Mouse (Mus musculus) lung, postnatal 10 days (tissue): Measurements from ENCODE around the gene Dus1l.
"Not testable (repeated sequence)": the region's sequence is repeated elsewhere in the genome, so short reads cannot be mapped to it uniquely, and the experiment has no call there.

ENCODE experiments used
- DNase-seq: peaks from one replicate; pipeline ENCODE4 v3.0.0; 2021

Dus1l gene

DNA sequence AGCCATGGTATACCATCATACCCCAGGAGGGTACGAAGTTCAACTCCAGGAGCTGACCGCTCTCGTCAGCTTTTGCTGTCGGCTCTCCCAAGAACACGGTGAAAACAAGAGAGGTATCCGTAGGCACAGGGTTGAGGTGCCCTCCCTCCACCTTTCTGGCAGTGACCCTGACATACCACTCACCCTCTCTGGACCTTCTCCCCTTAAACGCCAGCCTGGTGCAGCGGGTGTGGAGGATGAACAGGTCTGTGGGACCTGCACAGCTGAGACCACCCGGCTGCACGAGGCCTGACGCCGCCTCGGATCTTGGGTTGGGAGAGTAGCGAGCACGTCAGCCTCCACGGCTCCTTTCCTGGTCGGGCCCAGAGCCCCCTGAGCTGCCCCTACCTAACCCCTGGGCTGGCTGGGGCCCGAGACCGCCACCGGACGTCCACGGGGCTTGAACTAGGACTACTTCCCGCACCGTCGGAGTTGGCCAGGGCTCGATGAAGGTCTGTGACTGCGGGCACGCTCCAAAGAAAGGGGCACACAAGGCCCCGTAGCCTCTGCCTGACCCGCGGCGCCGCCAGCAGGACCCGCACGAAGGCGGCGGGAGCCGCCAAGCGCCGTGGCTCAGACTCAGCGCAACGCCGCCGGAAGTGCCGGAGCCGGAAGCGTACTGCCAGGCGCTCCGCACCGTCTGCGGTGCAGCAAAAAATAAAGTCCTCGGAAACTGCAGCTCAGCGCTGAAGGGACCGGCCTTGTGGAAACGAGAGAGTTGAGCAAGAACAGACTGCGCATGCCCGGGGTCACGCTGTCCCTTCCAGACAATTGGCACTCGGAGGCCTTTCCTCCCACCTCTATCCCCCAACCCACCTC is at the start of gene Dus1l:
Gene Dus1l, minus strand, starts transcription at position 648 of the 858 bp plus-strand sequence.
- DNase-seq, result peak; percentile 98

DNA sequence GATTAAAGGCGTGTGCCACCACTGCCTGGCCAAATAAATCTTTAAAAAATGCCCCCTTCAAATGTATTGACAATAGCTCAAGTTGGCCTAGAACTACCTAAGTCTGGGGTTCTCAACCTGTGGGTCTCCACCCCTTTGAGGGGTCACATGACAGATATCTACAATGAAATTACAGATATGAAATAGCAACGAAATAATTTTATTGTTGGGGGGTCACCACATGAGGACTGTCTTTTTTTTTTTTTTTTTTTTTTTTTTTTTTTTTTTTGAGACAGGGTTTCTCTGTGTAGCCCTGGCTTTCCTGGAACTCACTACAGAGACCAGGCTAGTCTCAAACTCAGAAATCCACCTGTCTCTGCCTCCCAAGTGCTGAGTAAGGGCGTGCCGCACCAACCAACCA is 48.1 kb upstream of the Dus1l start:
- no peak for DNase-seq

DNA sequence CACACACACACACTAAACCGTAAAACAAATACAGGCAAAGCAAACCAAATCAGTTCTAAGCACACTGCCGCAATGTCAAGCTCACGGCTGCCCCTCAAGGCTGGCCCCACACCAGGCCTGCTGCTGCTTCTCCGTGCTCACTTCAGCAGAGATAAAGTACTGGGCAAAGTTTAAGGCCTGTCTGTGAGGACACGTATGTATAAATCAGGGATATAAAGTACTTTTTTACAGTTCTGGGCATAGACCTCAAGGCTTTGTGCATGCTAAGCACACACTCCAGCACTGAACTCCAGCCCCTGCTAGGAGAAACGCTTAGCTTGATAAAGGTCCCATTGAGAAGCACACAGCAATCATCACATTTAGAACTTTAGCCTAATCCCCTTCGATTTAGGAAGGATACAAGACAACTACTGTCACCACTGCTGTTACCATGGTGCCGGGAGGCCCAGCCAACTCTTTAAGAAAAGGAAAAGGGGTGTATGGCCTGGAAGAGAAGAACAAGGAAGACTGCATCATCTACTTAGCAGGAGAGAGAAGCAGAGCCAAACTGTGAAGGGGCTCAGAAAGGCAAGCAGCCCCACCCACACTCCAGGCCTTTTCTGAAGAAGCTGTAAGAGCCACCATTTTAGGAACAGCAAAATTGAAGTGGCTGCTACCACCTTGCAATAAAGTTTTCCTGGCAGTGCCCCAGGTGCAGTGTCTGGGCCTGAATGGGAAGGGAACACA is 37.5 kb upstream of the Dus1l start:
- DNase-seq, result peak; percentile 45

DNA sequence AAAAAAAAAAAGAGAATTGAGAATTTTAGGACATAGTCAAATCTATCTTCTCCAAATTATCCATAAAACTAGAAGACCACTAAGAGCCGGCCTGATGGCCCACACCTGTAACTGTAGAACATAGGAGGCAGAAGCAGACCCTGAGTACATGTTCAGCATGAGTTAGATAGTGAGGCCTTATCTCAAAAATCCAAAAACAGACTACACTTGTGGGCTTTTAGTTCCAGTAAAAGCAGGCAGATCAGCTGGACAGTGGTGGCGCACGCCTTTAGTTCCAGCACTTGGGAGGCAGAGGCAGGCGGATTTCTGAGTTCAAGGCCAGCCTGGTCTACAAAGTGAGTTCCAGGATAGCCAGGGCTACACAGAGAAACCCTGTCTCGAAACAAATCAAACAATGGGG is 36.8 kb upstream of the Dus1l start:
- not testable (repeated sequence) for DNase-seq

- no peak for DNase-seq
Measured at GRCm38 (mm10) chr11:120831659-120832440, 35.6 kb upstream of the Dus1l start.

DNA sequence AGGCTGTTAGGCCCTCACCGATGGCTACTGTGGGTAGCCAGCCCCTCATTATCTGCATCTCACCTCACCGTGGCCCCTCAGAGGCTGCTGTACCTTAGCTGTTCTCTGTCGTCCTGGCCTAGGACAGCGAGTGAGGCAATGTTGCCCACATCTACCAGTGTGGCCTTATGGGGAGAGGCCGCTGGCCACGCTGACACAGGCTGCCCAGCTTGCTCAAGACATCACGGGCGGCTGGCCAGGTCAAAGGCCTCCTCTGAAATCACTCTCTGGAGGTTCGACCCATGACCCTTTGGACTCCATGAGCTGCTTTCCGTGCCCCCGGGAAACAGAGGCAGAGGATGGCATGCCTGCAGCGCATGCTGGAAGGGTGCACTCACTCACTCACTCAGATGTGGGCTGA is 34.5 kb upstream of the Dus1l start:
- DNase-seq, result no peak

- no peak for DNase-seq
Measured at GRCm38 (mm10) chr11:120829757-120830532, 33.7 kb upstream of the Dus1l start.

GRCm38 (mm10) chr11:120828416-120828815 is 32.2 kb upstream of the Dus1l start:
- DNase-seq, result no peak

- DNase-seq, result no peak
Measured at GRCm38 (mm10) chr11:120826016-120826953, 30.1 kb upstream of the Dus1l start.

DNA sequence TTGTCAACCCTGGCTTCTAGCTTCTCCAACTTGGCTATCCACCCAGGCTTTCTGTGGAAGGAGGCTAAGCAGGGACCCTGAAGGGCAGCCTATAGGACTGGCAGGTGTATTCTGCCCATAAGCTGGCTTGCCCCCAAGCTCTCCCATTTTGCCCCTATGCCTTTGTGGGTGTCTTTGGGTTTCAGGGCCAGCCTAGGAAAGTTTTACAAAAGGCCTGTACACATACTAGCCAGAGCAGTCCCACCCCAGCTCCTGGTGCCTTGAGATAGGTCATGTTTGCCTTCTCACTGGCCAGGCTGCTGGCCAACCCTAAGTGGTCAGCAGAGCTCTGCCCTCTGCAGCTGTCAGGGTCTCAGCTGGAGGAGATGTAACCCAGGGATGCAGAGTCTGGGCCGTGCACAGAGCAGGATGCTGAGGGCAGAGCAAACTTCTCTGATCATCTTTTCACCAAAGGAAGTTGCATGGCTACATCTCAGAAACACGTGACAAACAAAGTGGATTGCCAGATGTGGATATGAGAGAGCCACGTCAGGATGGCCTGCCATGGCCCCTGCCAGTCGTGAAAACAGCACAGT is 29.2 kb upstream of the Dus1l start:
- DNase-seq, result no peak

- DNase-seq, result no peak
Measured at GRCm38 (mm10) chr11:120824787-120825288, 28.6 kb upstream of the Dus1l start.

DNA sequence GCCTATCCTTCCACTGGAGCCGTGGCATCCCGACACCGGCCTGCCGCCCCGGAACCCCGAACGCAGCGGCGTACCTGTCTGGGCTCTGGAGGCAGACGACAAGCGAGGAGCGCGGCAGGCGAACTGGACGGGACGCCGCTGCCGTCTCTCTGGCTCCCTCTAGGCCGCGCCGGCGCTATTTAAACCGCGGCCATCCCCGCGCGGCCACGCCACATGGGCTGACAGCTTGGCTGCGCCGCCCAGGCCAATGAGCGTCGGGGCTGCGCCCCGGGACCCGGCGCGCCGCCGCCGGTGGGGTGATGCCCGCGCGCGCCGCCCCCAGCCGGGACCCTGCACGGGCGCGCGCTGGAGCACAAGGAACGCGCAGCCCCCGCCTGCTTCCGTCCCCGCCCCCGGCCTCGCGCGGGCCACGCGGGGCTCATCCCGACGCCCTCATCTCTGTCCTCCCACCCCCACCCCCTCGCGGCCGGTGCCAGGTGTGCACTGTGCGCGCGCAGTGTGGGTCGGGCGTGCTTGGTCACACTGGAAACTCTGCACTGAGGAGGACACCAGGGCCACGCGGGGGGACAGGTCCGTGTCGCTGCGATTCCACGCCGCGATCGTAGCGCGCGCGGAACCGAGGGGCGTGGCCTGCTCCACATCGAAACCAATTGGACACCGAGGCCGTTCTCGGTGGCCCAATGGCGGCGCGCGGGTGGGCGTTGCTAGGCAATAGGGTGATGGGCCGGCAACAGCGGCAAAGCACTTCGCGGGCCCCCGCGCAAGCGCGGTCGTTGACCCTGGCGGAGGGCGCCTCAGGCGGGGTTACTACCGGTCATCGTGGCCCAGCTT is 28.0 kb upstream of the Dus1l start, which contains the start of gene Fasn:
Gene Fasn, minus strand, starts transcription at position 592 of the 831 bp plus-strand sequence.
- peak; percentile 98 for DNase-seq

DNA sequence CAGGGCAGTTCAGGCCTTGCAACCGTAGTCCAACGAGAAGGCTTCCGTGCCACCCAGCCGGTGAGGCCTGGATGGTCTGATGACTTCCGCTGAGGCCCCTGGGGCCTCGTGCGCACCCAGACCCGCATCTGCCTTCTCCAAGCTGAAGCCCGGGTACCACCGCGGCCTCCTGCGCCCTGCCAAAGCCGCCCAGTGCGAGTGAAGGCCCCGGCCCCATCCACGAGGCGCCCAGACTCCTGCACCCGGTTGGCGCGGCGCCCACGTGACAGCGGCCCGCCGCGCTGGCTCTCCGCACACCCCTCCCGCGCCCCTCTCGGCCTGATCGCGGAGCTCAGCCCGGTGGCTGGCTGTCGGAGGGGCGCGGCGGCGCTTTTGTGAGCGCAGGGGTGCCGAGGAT is 27.3 kb upstream of the Dus1l start:
- DNase-seq, result peak; percentile 67

DNA sequence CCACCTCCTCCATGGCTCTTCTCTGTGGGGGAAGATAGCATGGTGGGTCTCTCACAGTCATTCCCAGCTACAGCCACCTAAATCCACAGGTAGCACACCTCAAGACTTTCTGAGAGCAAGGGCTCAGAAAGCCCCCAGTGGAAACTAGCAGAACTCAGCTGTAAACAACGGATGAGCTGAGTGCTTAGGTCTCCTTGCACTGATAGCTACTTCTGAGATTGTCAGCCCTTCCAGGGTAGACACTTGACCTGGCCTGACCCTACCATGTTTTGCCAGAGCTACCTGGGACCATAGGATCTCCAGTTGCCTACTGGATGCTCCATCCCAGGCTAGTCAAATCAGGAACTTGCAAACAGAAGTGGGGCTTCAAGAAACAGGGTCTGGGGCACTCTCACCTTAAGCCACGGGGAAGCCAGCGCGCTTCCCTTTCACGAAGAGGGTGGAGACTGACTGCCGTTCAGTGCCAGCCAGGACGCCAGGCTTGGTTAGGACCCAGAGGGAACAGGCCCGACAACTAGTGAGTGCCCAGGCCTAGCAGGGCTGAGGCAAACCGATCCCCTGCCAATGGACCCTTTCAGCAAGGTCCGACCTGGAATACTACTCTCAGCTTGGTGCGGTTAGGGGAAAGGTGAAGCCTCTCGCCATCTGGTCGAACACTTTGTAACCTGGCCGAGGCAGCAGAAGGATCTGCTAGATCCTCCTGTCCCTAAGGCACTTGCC is 26.8 kb upstream of the Dus1l start:
- peak; percentile 40 for DNase-seq

- no peak for DNase-seq
Measured at GRCm38 (mm10) chr11:120822321-120822720, 26.1 kb upstream of the Dus1l start.

DNA sequence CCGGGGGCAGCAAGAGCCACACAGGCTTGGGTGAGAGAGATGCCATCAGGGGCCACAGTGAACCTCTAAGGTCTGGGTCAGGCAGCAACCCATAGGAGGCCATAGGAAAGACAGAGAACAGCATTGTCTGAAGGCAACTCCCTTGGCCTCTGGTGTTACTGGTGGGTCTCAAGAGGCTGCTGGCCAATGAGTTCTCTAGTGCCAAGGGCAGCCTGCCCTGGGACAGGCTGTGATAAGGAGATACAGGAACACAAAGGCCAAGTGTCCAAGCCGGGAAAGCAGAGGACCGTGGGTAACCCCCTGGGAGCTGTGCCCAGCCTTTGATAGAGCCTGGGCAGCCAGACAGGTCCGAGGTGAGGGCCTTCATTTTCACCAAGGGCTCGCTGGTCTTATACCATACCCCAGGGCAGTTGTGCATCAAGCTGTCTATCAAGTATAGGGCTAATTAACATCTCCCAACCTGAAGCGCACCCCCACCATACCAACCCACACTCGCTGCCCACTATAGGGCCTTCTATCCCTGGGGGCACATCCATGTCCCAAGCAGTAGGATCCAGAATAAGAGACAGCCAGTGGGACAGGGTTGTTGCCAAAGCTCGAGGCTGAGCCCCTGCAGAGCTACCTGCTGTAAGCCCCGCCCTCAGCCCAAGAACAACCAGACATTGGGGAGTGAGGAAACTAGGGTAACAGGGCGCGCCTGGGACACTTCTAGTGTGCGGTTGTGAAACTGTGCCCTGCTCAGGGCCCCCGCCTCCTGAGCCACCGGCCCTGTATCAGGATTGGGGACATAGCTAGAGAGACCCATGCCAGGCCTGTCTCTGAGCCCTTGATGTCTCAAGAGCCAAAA is 25.1 kb upstream of the Dus1l start:
- DNase-seq, result peak; percentile 47

GRCm38 (mm10) chr11:120820546-120820945 is 24.3 kb upstream of the Dus1l start:
- no peak for DNase-seq

DNA sequence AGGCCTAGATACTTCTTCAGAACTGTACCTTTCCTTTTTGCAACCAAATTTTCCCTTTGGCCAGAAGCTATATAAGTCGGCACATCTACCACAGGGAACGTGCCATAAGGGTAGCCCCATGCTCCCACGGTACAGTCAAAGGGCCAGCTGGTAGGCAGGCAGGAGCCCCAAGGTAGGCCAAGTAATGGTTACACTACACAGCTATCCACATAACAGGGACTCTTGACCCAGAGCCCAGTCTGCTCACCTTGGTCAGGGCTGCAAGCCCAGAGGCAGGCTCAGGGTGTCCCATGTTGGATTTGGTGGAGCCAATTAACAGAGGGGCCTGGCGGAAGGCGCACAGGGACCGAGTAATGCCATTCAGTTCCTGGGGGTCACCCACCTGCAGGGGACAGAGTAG is 23.4 kb upstream of the Dus1l start:
- DNase-seq, result no peak
